Mouse (Mus musculus) ES-Bruce4 (cell line): Measurements from ENCODE around the gene Gadd45b. TPM values are rescaled to one million over a fixed set of nuclear protein-coding genes. Genes with fewer than 3 reads are reported as not detected.

Experiments used
- H3K27ac ChIP-seq: 2 replicates; pipeline ENCODE4 v1.5.1; 2012; ENCODE audit warnings: low read length, inconsistent platforms; ENCODE audit not compliant: insufficient read depth
- H3K27me3 ChIP-seq: 2 replicates; pipeline ENCODE4 v1.6.1; 2012; ENCODE audit warnings: mild to moderate bottlenecking, low read length, inconsistent platforms; ENCODE audit not compliant: control insufficient read depth, poor library complexity, insufficient read depth, severe bottlenecking
- H3K36me3 ChIP-seq: 2 replicates; pipeline ENCODE4 v1.6.1; 2012; ENCODE audit warnings: inconsistent platforms, mild to moderate bottlenecking, low read length, moderate library complexity; ENCODE audit not compliant: control insufficient read depth, poor library complexity, insufficient read depth, severe bottlenecking
- H3K4me1 ChIP-seq: one replicate; pipeline ENCODE4 v1.8.1; 2011; ENCODE audit warnings: low read length; ENCODE audit not compliant: control insufficient read depth, insufficient read depth
- H3K4me3 ChIP-seq: 2 replicates; pipeline ENCODE4 v1.5.1; 2011; ENCODE audit warnings: low read depth, mild to moderate bottlenecking, low read length
- H3K9ac ChIP-seq: 2 replicates; pipeline ENCODE4 v1.6.1; 2012; ENCODE audit warnings: low read depth, mild to moderate bottlenecking, inconsistent platforms; ENCODE audit not compliant: poor library complexity, severe bottlenecking
- H3K9me3 ChIP-seq: replicated peaks from 2 replicates; pipeline ENCODE4 v1.6.1; 2012; ENCODE audit warnings: mild to moderate bottlenecking, low read length, inconsistent platforms; ENCODE audit not compliant: control insufficient read depth, poor library complexity, insufficient read depth, severe bottlenecking
- CTCF ChIP-seq: IDR thresholded peaks from one replicate; pipeline ENCODE4 v1.8.1; 2011; ENCODE audit warnings: low read depth, low read length
- EP300 ChIP-seq: IDR thresholded peaks from 2 replicates; pipeline ENCODE4 v1.6.1; 2011; ENCODE audit warnings: low read depth, low read length; ENCODE audit not compliant: insufficient read depth
- POLR2A ChIP-seq: IDR thresholded peaks from one replicate; pipeline ENCODE4 v1.8.1; 2011; ENCODE audit warnings: low read length; ENCODE audit not compliant: insufficient read depth
- polyA plus RNA-seq: library from polyadenylated mRNA; stranded (reverse); fragments of >200 nt; gene quantifications from 2 replicates; pipeline ENCODE4 v1.2.4, GENCODE M21; 2011; ENCODE audit warnings: low read depth; ENCODE audit not compliant: missing spikeins, insufficient read depth, insufficient read length

Gene Gadd45b
- polyA plus RNA-seq, 1 experiment: 80.7 TPM

GRCm38 (mm10) chr10:80948570-80948969 lies 18.7 kb downstream of the Gadd45b start:
- peaks cover 38% of the 10 kb centered on the region for H3K4me1 ChIP-seq
- H3K27ac ChIP-seq: peak overlapping the region; percentile 93
- peak overlapping the region; percentile 56 for H3K4me3 ChIP-seq
- TF ChIP-seq POLR2A: no peak
- TF ChIP-seq CTCF: no peak
- no peak for TF ChIP-seq EP300
- H3K36me3 ChIP-seq: no peaks in the 10 kb centered on the region
- H3K27me3 ChIP-seq: no peaks in the 10 kb centered on the region
- H3K9me3 ChIP-seq: no peaks in the 10 kb centered on the region
- peak overlapping the region; percentile 41 for H3K9ac ChIP-seq

- H3K27ac ChIP-seq: peak overlapping the region; percentile 76
- H3K4me3 ChIP-seq: peak overlapping the region; percentile 56
- H3K9me3 ChIP-seq: no peaks in the 10 kb centered on the region
- TF ChIP-seq EP300 (no peak), POLR2A (no peak), CTCF (no peak)
- no peaks in the 10 kb centered on the region for H3K27me3 ChIP-seq
- no peaks in the 10 kb centered on the region for H3K36me3 ChIP-seq
- H3K4me1 ChIP-seq: peaks cover 36% of the 10 kb centered on the region
- peak overlapping the region; percentile 41 for H3K9ac ChIP-seq
These were observed 19.2 kb downstream of the Gadd45b start for GRCm38 (mm10) chr10:80949081-80949480.

- Histone ChIP-seq H3K9ac (no peak overlapping the region), H3K27ac (peak overlapping the region; percentile 76)
These were observed 20.4 kb downstream of the Gadd45b start for GRCm38 (mm10) chr10:80950314-80950713.

GRCm38 (mm10) chr10:80951761-80952390 lies 22.0 kb downstream of the Gadd45b start:
- H3K4me1 ChIP-seq: peaks cover 28% of the 10 kb centered on the region
- no peaks in the 10 kb centered on the region for H3K27me3 ChIP-seq
- H3K4me3 ChIP-seq: no peak overlapping the region
- no peak overlapping the region for H3K9ac ChIP-seq
- no peaks in the 10 kb centered on the region for H3K9me3 ChIP-seq
- no peak for TF ChIP-seq CTCF
- TF ChIP-seq EP300: no peak
- no peak for TF ChIP-seq POLR2A
- peak overlapping the region; percentile 71 for H3K27ac ChIP-seq
- no peaks in the 10 kb centered on the region for H3K36me3 ChIP-seq

More at GRCm38 (mm10) chr10:80950314-80950713, 20.4 kb downstream of the Gadd45b start:
- no peaks in the 10 kb centered on the region for H3K36me3 ChIP-seq
- H3K4me3 ChIP-seq: peak overlapping the region; percentile 56
- TF ChIP-seq CTCF (no peak), POLR2A (peak; percentile 66), EP300 (no peak)
- H3K9me3 ChIP-seq: no peaks in the 10 kb centered on the region
- H3K4me1 ChIP-seq: peaks cover 36% of the 10 kb centered on the region
- no peaks in the 10 kb centered on the region for H3K27me3 ChIP-seq

- H3K9ac ChIP-seq: 0 out of 2 replicates have a peak overlapping the region, but pooled peaks have one; percentile 6
- peak overlapping the region; percentile 14; the same call in 1 of the 2 replicates for H3K27ac ChIP-seq
- 0 out of 2 replicates have a peak overlapping the region, but pooled peaks have one; percentile 23 for H3K4me3 ChIP-seq
- H3K36me3 ChIP-seq: no peaks in the 10 kb centered on the region
- TF ChIP-seq EP300: no peak
- no peak for TF ChIP-seq POLR2A
- no peak for TF ChIP-seq CTCF
- H3K27me3 ChIP-seq: no peaks in the 10 kb centered on the region
- H3K9me3 ChIP-seq: no peaks in the 10 kb centered on the region
- H3K4me1 ChIP-seq: peaks cover 24% of the 10 kb centered on the region
These were observed 22.6 kb downstream of the Gadd45b start for GRCm38 (mm10) chr10:80952449-80952848.

GRCm38 (mm10) chr10:80954415-80954814 lies 24.5 kb downstream of the Gadd45b start:
- Histone ChIP-seq H3K9me3 (no peaks in the 10 kb centered on the region), H3K4me3 (no peak overlapping the region), H3K4me1 (peaks cover 14% of the 10 kb centered on the region), H3K27me3 (no peaks in the 10 kb centered on the region), H3K36me3 (no peaks in the 10 kb centered on the region), H3K27ac (no peak overlapping the region), H3K9ac (no peak overlapping the region)
- no peak for TF ChIP-seq CTCF
- TF ChIP-seq EP300: no peak
- no peak for TF ChIP-seq POLR2A
